Mouse (Mus musculus): Measurements from ENCODE around the gene Adora2a.
"Not testable (repeated sequence)": the region's sequence is repeated elsewhere in the genome, so short reads cannot be mapped to it uniquely, and the experiment has no call there.

The Adora2a gene

DNA sequence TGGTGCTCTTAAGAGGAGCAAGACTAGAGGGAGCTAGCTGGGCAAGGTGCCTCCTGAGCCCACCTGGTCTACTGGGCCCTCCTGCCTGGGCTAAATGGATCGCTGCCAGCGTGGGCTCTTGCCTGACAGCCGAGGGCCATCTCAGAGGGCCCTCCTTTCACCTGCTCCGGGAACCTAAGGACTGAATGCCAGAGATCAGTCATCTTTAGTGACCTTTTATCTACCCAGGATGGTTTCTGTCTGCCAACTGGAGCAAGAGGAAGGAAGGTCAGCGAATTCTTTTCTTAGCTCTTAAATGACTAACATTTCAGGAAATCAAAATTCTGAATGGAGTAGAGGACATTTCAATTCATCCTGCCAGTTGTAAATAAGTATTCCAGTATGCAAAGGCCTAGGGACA lies 33.9 kb downstream of the Adora2a start:
- no peak for DNase-seq (ENCODE audit: low read depth)

DNA sequence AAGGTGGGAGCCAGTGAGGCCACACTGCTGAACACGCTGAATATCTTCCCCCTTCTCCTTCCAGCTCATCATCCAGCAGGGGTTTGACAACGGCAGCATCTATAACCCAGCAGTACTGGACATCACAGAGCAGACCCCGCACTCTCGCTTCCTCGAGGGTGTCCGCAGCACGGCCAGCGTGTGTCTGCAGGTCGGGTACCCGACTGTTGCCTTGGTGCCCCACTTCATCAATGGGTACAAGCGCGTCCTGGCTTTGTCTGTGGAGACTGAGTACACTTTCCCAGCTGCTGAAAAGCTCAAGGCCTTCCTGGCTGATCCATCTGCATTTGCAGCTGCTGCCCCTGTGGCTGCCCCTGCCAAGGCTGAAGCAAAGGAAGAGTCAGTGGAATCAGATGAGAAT lies 35.9 kb downstream of the Adora2a start:
- no peak for DNase-seq (ENCODE audit: low read depth)

DNA sequence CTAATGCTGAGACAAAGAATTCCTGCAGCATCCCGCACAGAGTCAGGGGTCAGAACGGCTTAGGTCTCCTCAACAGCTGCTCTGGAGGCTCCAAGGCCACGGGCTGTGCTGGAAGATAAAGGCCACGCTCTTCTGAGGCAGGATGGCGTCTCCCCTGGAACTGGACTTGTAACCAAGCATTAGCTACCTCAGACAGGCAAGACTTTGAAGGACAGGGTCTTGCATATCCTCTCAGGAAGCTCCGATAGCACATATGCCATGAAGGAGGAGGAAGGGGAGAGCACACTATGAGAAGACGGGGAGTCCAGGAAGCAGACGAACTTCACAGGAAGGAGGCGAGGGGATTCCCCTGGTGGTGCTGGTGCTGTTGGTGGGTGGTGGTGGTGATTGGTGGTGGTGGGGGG lies 37.2 kb downstream of the Adora2a start:
- not testable (repeated sequence) for DNase-seq (ENCODE audit: low read depth)

DNA sequence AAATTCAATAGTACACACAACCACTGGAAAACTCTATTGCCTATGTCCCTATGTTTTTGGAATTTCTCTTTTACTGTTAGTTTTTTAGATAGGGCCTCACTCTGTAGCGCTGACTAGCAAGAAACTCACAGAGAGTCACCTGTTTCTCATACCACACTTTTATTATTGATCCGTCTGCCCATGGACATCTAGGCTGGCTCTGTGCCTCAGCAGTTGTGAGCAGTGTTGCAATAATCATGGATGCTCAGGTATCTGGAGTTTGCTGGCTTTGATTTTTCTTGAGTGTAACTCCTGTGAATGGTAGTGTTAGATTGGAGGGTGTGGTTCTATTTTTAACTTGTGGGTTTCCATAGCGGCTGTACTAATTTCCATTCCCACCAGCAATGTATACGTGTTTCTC lies 38.7 kb downstream of the Adora2a start:
- DNase-seq (ENCODE audit: low read depth), result no peak

DNA sequence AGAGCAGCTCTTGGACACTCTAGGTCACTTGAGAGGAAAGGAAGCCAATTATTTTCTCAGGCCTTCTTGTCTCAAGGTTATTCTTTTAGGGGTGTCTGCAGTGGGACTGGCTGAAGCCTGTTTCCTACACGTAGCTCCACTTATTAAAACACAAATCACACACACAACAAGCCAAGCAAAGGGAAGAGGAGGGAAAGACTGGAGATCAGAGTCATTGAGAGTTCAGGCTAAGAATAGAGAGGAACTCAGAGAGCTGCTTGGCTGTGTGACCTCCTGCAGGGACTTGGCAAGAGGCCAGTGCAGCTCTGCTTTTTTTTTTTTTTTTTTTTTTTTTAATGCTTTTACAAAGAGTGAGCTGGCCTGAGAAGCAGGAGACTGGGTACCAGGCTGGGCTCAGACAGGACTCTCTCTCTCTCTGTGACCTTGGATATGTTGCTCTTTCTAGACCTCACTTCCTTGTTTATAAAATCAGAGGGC lies 47.6 kb downstream of the Adora2a start:
- not testable (repeated sequence) for DNase-seq (ENCODE audit: low read depth)

DNA sequence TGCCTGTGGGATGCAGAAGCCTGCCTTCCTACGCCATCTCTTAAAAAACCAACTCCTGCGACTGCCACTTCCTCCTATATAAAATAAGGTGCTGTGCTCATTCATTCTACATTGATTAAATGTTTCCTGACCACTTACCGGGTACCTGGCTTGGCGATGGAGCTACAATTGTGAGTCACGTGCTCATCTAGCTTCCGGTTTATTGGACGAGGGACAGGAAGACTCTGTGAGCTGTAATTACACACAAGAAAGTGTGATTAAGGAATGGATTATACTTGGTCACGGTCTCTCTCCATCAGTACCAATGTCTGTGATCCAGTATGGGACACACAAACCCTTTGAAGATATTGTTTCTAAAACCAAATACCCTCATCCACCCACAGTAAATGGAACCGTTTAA lies 48.1 kb downstream of the Adora2a start:
- no peak for DNase-seq (ENCODE audit: low read depth)

DNA sequence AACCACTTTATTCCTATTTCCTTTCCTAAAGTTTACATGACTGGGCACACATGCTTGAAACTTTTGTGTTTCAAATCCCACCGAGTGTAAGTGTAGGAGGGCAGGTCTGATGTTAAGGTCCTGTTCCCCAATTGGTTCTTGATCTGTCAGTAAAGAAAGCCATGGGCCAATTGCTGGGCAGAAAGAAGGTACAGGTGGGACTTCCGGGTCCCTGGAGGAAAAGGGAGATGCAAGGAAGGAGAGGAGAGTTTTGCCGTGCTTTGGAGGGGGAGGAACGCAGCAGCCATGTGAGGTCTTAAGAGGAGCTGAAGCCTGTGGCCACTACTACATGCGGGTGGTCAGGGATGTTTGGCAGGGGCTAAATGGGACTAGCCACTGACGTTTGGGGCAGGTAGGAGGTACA lies 48.6 kb downstream of the Adora2a start:
- peak; percentile 70 for DNase-seq (ENCODE audit: low read depth)

DNA sequence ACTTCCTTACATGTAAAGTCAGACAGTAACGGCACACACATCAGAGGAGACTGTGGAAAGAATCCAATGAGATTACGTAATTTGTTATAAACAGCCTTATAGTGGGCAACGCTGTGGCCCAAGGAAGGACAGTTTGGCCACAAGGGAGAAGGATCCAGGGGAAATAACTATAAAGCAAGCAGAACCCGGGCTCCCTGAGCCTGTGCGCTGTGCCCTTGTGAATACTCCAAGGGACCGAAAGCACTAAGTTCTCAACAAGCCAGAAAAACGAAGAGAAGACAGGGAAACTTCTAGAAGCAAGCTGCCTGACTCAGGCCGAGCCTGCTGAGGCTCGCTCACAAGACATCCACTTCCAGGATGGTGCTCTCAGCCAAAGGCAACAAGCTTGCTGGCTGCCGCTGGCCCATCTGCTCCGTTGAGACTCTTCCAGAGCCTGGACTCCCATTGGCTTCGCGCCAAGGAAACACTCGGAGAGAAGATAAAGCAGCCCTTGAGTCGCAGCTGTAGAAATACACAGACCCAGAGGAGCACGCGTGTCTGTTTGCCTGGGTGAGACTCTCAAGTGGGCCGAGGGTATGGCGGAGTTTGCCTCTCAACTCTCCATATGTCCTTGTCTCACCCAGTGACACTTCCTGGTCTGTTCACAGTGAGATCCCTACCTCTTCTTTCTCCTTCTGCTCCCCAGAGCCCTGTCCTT lies 57.1 kb downstream of the Adora2a start:
- DNase-seq (ENCODE audit: low read depth), result not testable (repeated sequence)

DNA sequence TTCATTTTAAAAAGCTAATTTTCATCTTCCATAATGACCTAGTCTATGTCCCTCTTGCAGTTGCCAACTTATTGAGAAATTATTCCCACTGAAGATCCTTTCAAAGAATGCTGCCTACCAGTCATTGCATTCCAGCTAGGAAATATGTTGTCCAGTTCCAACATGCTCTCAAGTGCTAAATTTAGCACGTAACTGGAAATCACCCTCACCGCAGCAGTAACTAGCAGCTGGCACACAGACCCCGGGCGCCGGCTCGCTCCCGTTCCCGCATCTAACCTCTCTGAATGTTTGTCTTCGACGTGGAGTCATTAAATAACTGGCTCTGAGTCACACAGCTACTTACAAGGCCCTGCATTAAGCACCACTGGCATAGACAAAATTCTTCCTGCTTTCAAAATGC lies 62.0 kb downstream of the Adora2a start:
- DNase-seq (ENCODE audit: low read depth), result no peak
